8 mouse cellular contexts compared by ENCODE assay signal in the genomic region with DNA sequence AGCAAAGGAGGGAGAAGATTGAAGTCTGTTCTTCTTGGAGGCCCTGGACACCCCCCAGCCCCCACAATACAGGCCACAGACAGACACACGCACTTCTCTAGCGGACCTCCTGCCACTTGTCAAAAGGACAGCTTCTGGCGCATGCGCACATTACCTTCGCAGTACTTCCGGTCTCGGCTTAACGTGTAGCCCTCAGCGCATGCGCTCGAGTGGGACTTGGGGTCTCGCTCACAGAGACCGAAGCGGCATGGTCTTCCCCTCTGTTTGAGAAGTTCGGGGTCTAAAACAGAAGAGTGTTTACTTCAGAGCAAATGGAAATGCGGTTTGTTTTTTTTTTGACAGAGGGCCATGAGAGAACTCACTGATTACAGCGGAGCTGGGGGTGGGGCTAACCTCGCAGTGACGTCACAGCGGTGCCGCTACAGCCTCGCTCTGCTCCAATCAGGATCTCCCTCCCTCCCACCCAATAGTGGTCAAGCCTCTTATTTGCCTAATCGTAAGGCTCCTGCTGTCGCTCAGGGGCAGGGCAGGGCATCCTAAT. TPM values are rescaled to one million over a fixed set of nuclear protein-coding genes. Genes with fewer than 3 reads are reported as not detected.
DNase-seq lines count a peak whose midpoint lies in the region; ATAC-seq and TF ChIP-seq lines count a peak whose summit lies in the region.

No protein-coding gene starts in this region.

- no peaks in the 10 kb centered on the region for H3K79me3 ChIP-seq in C2C12 (ENCODE audit: low read depth)

- TF ChIP-seq CTCF in C2C12 (IDR thresholded peaks at IDR 0.05; ENCODE audit: control insufficient read depth, insufficient read depth, insufficient read length): no peak
- TF ChIP-seq CTCF in brain, embryonic 14.5 days (IDR thresholded peaks at IDR 0.05; ENCODE audit: borderline replicate concordance, extremely low read depth, insufficient read depth, insufficient read length): no peak
- no peak for TF ChIP-seq CTCF in liver, adult 2 months (IDR thresholded peaks at IDR 0.05; ENCODE audit: low read depth, low read length)

- H3K9ac ChIP-seq in heart, embryonic 11.5 days (ENCODE audit: low read depth, low read length): peak overlapping the region; percentile 63
- peak overlapping the region; percentile 81 for H3K9ac ChIP-seq in kidney, embryonic 16.5 days (replicated peaks; ENCODE audit: low read length)
- H3K9ac ChIP-seq in liver, adult 2 months (ENCODE audit: low read depth, low read length): peak overlapping the region; percentile 61

- peak; percentile 96 for ATAC-seq in heart, embryonic 11.5 days (replicated peaks; ENCODE audit: insufficient number of reproducible peaks, low FRiP score, low TSS enrichment)
- ATAC-seq in kidney, embryonic 16.5 days (ENCODE audit: low FRiP score, low TSS enrichment): peak; percentile 98

- H3K27ac ChIP-seq in heart, embryonic 11.5 days (ENCODE audit: low read depth, low read length): 0 out of 2 replicates have a peak overlapping the region, but pooled peaks have one; percentile 13
- peak overlapping the region; percentile 86 for H3K27ac ChIP-seq in kidney, embryonic 16.5 days (ENCODE audit: low read length)
- peak overlapping the region; percentile 86 for H3K27ac ChIP-seq in liver, adult 2 months (replicated peaks; ENCODE audit: insufficient read depth, low read depth, low read length)

- peak; percentile 98 for DNase-seq in brain, embryonic 14.5 days (ENCODE audit: low read depth)
- DNase-seq in liver, adult 2 months (ENCODE audit: extremely low read depth, low read depth, low spot score): peak; percentile 87
- DNase-seq in splenic B cell, adult 2 months (ENCODE audit: low read depth, low spot score): peak; percentile 98

- peak; percentile 56; the same call in 1 of the 2 replicates for TF ChIP-seq POLR2A in brain, embryonic 14.5 days (IDR thresholded peaks at IDR 0.05; ENCODE audit: borderline replicate concordance, extremely low read depth, insufficient read depth, insufficient read length, poor library complexity, severe bottlenecking)
- TF ChIP-seq POLR2A in liver, adult 2 months (IDR thresholded peaks at IDR 0.05; ENCODE audit: extremely low read depth, insufficient read depth, low read length): peak; percentile 71; the same call in 1 of the 2 replicates
- peak; percentile 88 for TF ChIP-seq POLR2A in myocyte (IDR thresholded peaks at IDR 0.05; ENCODE audit: insufficient read length, low read depth)

- H3ac ChIP-seq in C2C12 (ENCODE audit: control insufficient read depth, insufficient read length, low read depth) (peak overlapping the region; percentile 53), myocyte (ENCODE audit: control insufficient read depth, insufficient read length) (no peak overlapping the region)

- H3K4me3 ChIP-seq in C2C12 (ENCODE audit: insufficient read depth, poor library complexity, severe bottlenecking): peak overlapping the region; percentile 40
- H3K4me3 ChIP-seq in erythroblast, embryonic 14.5 days (replicated peaks): peak overlapping the region; percentile 76
- peak overlapping the region; percentile 48 for H3K4me3 ChIP-seq in heart, embryonic 11.5 days (ENCODE audit: low read depth, low read length)
- peak overlapping the region; percentile 69 for H3K4me3 ChIP-seq in kidney, embryonic 16.5 days (ENCODE audit: low read length)
- peak overlapping the region; percentile 62 for H3K4me3 ChIP-seq in liver, adult 2 months (ENCODE audit: insufficient read depth, low read depth, low read length)
- peak overlapping the region; percentile 56 for H3K4me3 ChIP-seq in myocyte

- peak overlapping the region; percentile 55 for H3K4me2 ChIP-seq in heart, embryonic 11.5 days
- H3K4me2 ChIP-seq in kidney, embryonic 16.5 days (replicated peaks; ENCODE audit: low read depth, low read length): peak overlapping the region; percentile 71
- peak overlapping the region; percentile 96 for H3K4me2 ChIP-seq in myocyte (ENCODE audit: low read depth)

- H3K79me2 ChIP-seq in C2C12 (ENCODE audit: control insufficient read depth, insufficient read depth) (no peaks in the 10 kb centered on the region), myocyte (ENCODE audit: control insufficient read depth, insufficient read depth) (no peaks in the 10 kb centered on the region)
- H3K79me2 ChIP-seq in liver, adult 2 months (ENCODE audit: control insufficient read depth, insufficient read depth, low read length): no peaks in the 10 kb centered on the region

- H3K27me3 ChIP-seq in C2C12 (ENCODE audit: control insufficient read depth, insufficient read depth, insufficient read length) (peaks cover 8% of the 10 kb centered on the region), myocyte (ENCODE audit: control insufficient read depth, insufficient read depth, insufficient read length) (peaks cover 5% of the 10 kb centered on the region)
- peaks cover 3% of the 10 kb centered on the region; the same call in 1 of the 2 replicates for H3K27me3 ChIP-seq in erythroblast, embryonic 14.5 days (ENCODE audit: control insufficient read depth)
- H3K27me3 ChIP-seq in heart, embryonic 11.5 days (ENCODE audit: control insufficient read depth, insufficient read depth, low read length): no peaks in the 10 kb centered on the region
- no peaks in the 10 kb centered on the region for H3K27me3 ChIP-seq in kidney, embryonic 16.5 days (ENCODE audit: insufficient read depth, low read length)
- no peaks in the 10 kb centered on the region for H3K27me3 ChIP-seq in liver, adult 2 months (ENCODE audit: control insufficient read depth, insufficient read depth, low read length)
- H3K27me3 ChIP-seq in splenic B cell, adult 2 months (ENCODE audit: control insufficient read depth, insufficient read depth, low read length, poor library complexity, severe bottlenecking): no peaks in the 10 kb centered on the region

- no peaks in the 10 kb centered on the region for H3K9me3 ChIP-seq in erythroblast, embryonic 14.5 days (ENCODE audit: control insufficient read depth, low read length)
- H3K9me3 ChIP-seq in heart, embryonic 11.5 days (replicated peaks; ENCODE audit: control insufficient read depth, low read length): no peaks in the 10 kb centered on the region
- no peaks in the 10 kb centered on the region for H3K9me3 ChIP-seq in kidney, embryonic 16.5 days (ENCODE audit: low read length)

- WGBS in heart, embryonic 11.5 days (ENCODE audit: insufficient replicate concordance): 0% methylated on average over 24 of the region's 24 CpGs
- WGBS in kidney, embryonic 16.5 days: under 1% methylated on average over 24 of the region's 24 CpGs
- WGBS in liver, adult 2 months: 2% methylated on average over 24 of the region's 24 CpGs

- H3K4me1 ChIP-seq in erythroblast, embryonic 14.5 days (ENCODE audit: control insufficient read depth): peaks cover 16% of the 10 kb centered on the region
- H3K4me1 ChIP-seq in heart, embryonic 11.5 days (ENCODE audit: control insufficient read depth, insufficient read depth, low read length): peaks cover 7% of the 10 kb centered on the region; the same call in 1 of the 2 replicates
- peaks cover 5% of the 10 kb centered on the region; the same call in 1 of the 2 replicates for H3K4me1 ChIP-seq in kidney, embryonic 16.5 days (ENCODE audit: insufficient read depth, low read length)
- no peaks in the 10 kb centered on the region for H3K4me1 ChIP-seq in liver, adult 2 months (ENCODE audit: control insufficient read depth, insufficient read depth, low read length)

- no peaks in the 10 kb centered on the region for H3K36me3 ChIP-seq in C2C12 (ENCODE audit: control insufficient read depth, insufficient read depth)
- no peaks in the 10 kb centered on the region for H3K36me3 ChIP-seq in erythroblast, embryonic 14.5 days (ENCODE audit: control insufficient read depth)
- H3K36me3 ChIP-seq in heart, embryonic 11.5 days (ENCODE audit: control insufficient read depth, insufficient read depth, low read length): no peaks in the 10 kb centered on the region
- H3K36me3 ChIP-seq in kidney, embryonic 16.5 days (ENCODE audit: insufficient read depth, low read length): no peaks in the 10 kb centered on the region
- H3K36me3 ChIP-seq in liver, adult 2 months (ENCODE audit: control insufficient read depth, insufficient read depth, low read length): no peaks in the 10 kb centered on the region
- H3K36me3 ChIP-seq in myocyte (ENCODE audit: control insufficient read depth, insufficient read depth): no peaks in the 10 kb centered on the region
- H3K36me3 ChIP-seq in splenic B cell, adult 2 months (ENCODE audit: control insufficient read depth, insufficient read depth, low read length, poor library complexity, severe bottlenecking): no peaks in the 10 kb centered on the region

TF ChIP-seq in C2C12, 6 proteins besides CTCF, POLR2A, EP300 and RAD21:
- TF ChIP-seq CEBPB (IDR thresholded peaks at IDR 0.05; ENCODE audit: low read depth) (no peak), MAX (IDR thresholded peaks at IDR 0.05) (peak; percentile 33), MYOD1 (IDR thresholded peaks at IDR 0.05; ENCODE audit: control insufficient read depth, insufficient read length, low read depth) (no peak)
TF ChIP-seq in C2C12: peak in this region for 1.

TF ChIP-seq in myocyte, 11 proteins besides CTCF, POLR2A, EP300 and RAD21:
- TF ChIP-seq POLR2AphosphoS2 (IDR thresholded peaks at IDR 0.05; ENCODE audit: insufficient read length, low read depth) (peak; percentile 90), SRF (IDR thresholded peaks at IDR 0.05; ENCODE audit: control insufficient read depth, insufficient read length, low read depth) (peak; percentile 35), TCF3 (IDR thresholded peaks at IDR 0.05; ENCODE audit: insufficient read length, low read depth) (no peak)

RNA-seq across cellular contexts. Expression of a gene that starts 30.1 kb away (rescaled TPM):
- polyA plus RNA-seq in C2C12 (2012; fragmentation: generic; extraction: Trizol) (0.27 TPM), myocyte (2012; fragmentation: generic; extraction: Trizol) (0.38 TPM)
- 4.8 and 4.9 TPM in 2 replicates for polyA plus RNA-seq in brain, embryonic 14.5 days (2012; rRNA removed)
- polyA plus RNA-seq in erythroblast, embryonic 14.5 days (2012): 0.01 TPM in 1 of 2 replicates, not detected in the other
- polyA plus RNA-seq in heart, embryonic 11.5 days (2014; fragmentation: Nextera tagmentation; extraction: Ambion mirVana): 0.79 and 1.4 TPM in 2 replicates
- 2.3 and 2.4 TPM in 2 replicates for polyA plus RNA-seq in kidney, embryonic 16.5 days (2015; fragmentation: Nextera tagmentation; extraction: Ambion mirVana)
- 0.83 and 1.2 TPM in 2 replicates for total RNA-seq in liver, adult 2 months (2014; rRNA removed)
- 0.28 and 0.75 TPM in 2 replicates for polyA plus RNA-seq in liver, adult 2 months (2012; rRNA removed)

Comparison
In these comparisons a context has a peak if more than half of its experiments do, and no peak if none do; other contexts are left out.
1. Peak in every context shown above with its lines: DNase-seq, ATAC-seq, H3K4me3 ChIP-seq and H3K27ac ChIP-seq.
2. H3K27ac ChIP-seq: peak in every context shown above with its lines; median percentile 86 in kidney, embryonic 16.5 days; 86 in liver, adult 2 months; 13 in heart, embryonic 11.5 days.